Comparison of ENCODE assay signal across 15 mouse cellular contexts in genomic region chr12:99642131-99642895, GRCm38 (mm10).
DNase-seq lines count a peak whose midpoint lies in the region; ATAC-seq and TF ChIP-seq lines count a peak whose summit lies in the region.
"Had no signal": no experiment of that assay in that cellular context is flagged by ENCODE, and none has a peak within 500 bp of the region (broad histone marks: within the 10 kb centered on the region; RNA-seq: fewer than 3 reads in every experiment).

No protein-coding gene starts in this region.

- TF ChIP-seq CTCF in small intestine, adult 2 months (IDR thresholded peaks at IDR 0.05; ENCODE audit: extremely low read depth, insufficient read length, insufficient replicate concordance, low read depth, low read length), result no peak

- peaks cover 7% of the 10 kb centered on the region for H3K4me1 ChIP-seq in brown adipose tissue, adult 24 weeks (ENCODE audit: control insufficient read depth, insufficient read depth, insufficient read length, low read length)
- H3K4me1 ChIP-seq in small intestine, adult 2 months (ENCODE audit: control insufficient read depth, insufficient read depth, insufficient read length, low read length), result peaks cover 3% of the 10 kb centered on the region; the same call in 1 of the 2 replicates
- H3K4me1 ChIP-seq in hindbrain, embryonic 16.5 days (ENCODE audit: control insufficient read depth, insufficient read depth, low read depth, low read length), result peaks cover 16% of the 10 kb centered on the region
- H3K4me1 ChIP-seq: lung, embryonic 15.5 days had no signal

- no peak for ATAC-seq in hindbrain, embryonic 16.5 days
- ATAC-seq: midbrain, embryonic 13.5 days had no signal

- H3K9ac ChIP-seq in hindbrain, embryonic 16.5 days (ENCODE audit: low read depth, low read length), result no peak overlapping the region
- H3K9ac ChIP-seq: hindbrain, embryonic 12.5 days; lung, embryonic 15.5 days; midbrain, embryonic 13.5 days; neural tube, embryonic 12.5 days had no signal

- H3K27me3 ChIP-seq in small intestine, adult 2 months (ENCODE audit: control insufficient read depth, insufficient read depth, low read length), result no peaks in the 10 kb centered on the region
- H3K27me3 ChIP-seq in hindbrain, embryonic 16.5 days (replicated peaks; ENCODE audit: control insufficient read depth, insufficient read depth, low read length), result no peaks in the 10 kb centered on the region
- H3K27me3 ChIP-seq: hindbrain, embryonic 12.5 days; lung, embryonic 15.5 days; midbrain, embryonic 13.5 days; neural tube, embryonic 12.5 days had no signal

- WGBS in small intestine, adult 2 months, result 70% methylated on average over 7 of the region's 7 CpGs
- WGBS in hindbrain, embryonic 16.5 days, result 79% methylated on average over 7 of the region's 7 CpGs

- 0 out of 2 replicates have a peak overlapping the region, but pooled peaks have one; percentile 13 for H3K27ac ChIP-seq in brown adipose tissue, adult 24 weeks (replicated peaks; ENCODE audit: low read depth, low read length)
- H3K27ac ChIP-seq in small intestine, adult 2 months (ENCODE audit: insufficient read depth, low read depth, low read length), result peak overlapping the region; percentile 46
- no peak overlapping the region for H3K27ac ChIP-seq in hindbrain, embryonic 16.5 days (ENCODE audit: low read depth, low read length)
- H3K27ac ChIP-seq: hindbrain, embryonic 12.5 days; lung, embryonic 15.5 days; midbrain, embryonic 13.5 days; neural tube, embryonic 12.5 days had no signal

- peak; percentile 18 for DNase-seq in lung, postnatal 25 days (ENCODE audit: low spot score)
- no peak for DNase-seq in lung, postnatal 4 days
- DNase-seq in CD4-positive helper T cell, adult 2 months (ENCODE audit: low read depth, low spot score), result peak; percentile 61
- DNase-seq in urinary bladder, adult 2 months (ENCODE audit: low spot score), result no peak
- DNase-seq: cerebellum, adult 18-20 months; gastrocnemius, postnatal 36 days; kidney, adult 9 months had no signal

- peaks cover 6% of the 10 kb centered on the region; the same call in 1 of the 2 replicates for H3K9me3 ChIP-seq in hindbrain, embryonic 16.5 days (ENCODE audit: control insufficient read depth, low read length)

- TF ChIP-seq POLR2A in small intestine, adult 2 months (IDR thresholded peaks at IDR 0.05; ENCODE audit: low read depth, low read length), result no peak

- H3K36me3 ChIP-seq in small intestine, adult 2 months (ENCODE audit: control insufficient read depth, insufficient read depth, low read length), result no peaks in the 10 kb centered on the region
- H3K36me3 ChIP-seq in hindbrain, embryonic 16.5 days (ENCODE audit: control insufficient read depth, insufficient read depth, low read length), result no peaks in the 10 kb centered on the region
- H3K36me3 ChIP-seq: hindbrain, embryonic 12.5 days; lung, embryonic 15.5 days; midbrain, embryonic 13.5 days; neural tube, embryonic 12.5 days had no signal

- H3K4me2 ChIP-seq in hindbrain, embryonic 16.5 days (ENCODE audit: low read length), result no peak overlapping the region
- H3K4me2 ChIP-seq: lung, embryonic 15.5 days; neural tube, embryonic 12.5 days had no signal

- H3K4me3 ChIP-seq in brown adipose tissue, adult 24 weeks (ENCODE audit: insufficient read depth, low read depth, low read length), result no peak overlapping the region
- no peak overlapping the region for H3K4me3 ChIP-seq in small intestine, adult 2 months (ENCODE audit: low read depth, low read length)
- H3K4me3 ChIP-seq in hindbrain, embryonic 16.5 days (ENCODE audit: low read length), result no peak overlapping the region
- H3K4me3 ChIP-seq: erythroblast, embryonic 14.5 days; hindbrain, embryonic 12.5 days; lung, embryonic 15.5 days; midbrain, embryonic 13.5 days; neural tube, embryonic 12.5 days had no signal

Comparison
In these comparisons a context has a peak if more than half of its experiments do, and no peak if none do; other contexts are left out.
1. DNase-seq: peak in lung, postnatal 25 days (single experiment) and CD4-positive helper T cell, adult 2 months (single experiment); none in lung, postnatal 4 days (0 of 2) and urinary bladder, adult 2 months (single experiment).